Mouse (Mus musculus) gastrocnemius, adult 8-10 months (tissue): ENCODE results near the gene Galnt17. TPM values are rescaled to one million over a fixed set of nuclear protein-coding genes. Genes with fewer than 3 reads are reported as not detected.

Experiments used
- DNase-seq, 2 experiments: peaks; one replicate each; pipeline ENCODE4 v3.0.0; 2022; ENCODE audit warnings: low spot score in 2 of 2
- total RNA-seq, 4 experiments: library from RNA; stranded (reverse); gene quantifications; 2 replicates each; pipeline ENCODE4 v1.2.4; 2022

Galnt17 gene
- total RNA-seq, 4 experiments from 2014 or later = 2.2 to 7.3 (median 4.1) TPM

GRCm38 (mm10) chr5:131246591-131246990 is 61.7 kb downstream of the Galnt17 start:
- DNase-seq = no peak

- DNase-seq = no peak
Measured at GRCm38 (mm10) chr5:131241689-131242088, 66.6 kb downstream of the Galnt17 start.

- no peak for DNase-seq
Measured at GRCm38 (mm10) chr5:131239813-131240212, 68.5 kb downstream of the Galnt17 start.

- DNase-seq = no peak
Measured at GRCm38 (mm10) chr5:131236906-131237305, 71.4 kb downstream of the Galnt17 start.

- DNase-seq = peak; percentile 52 to 68
Measured at GRCm38 (mm10) chr5:131233828-131234227, 74.5 kb downstream of the Galnt17 start.

- DNase-seq = peak; percentile 23 to 24
Measured at GRCm38 (mm10) chr5:131231060-131231459, 77.2 kb downstream of the Galnt17 start.

GRCm38 (mm10) chr5:131229744-131230143 is 78.6 kb downstream of the Galnt17 start:
- DNase-seq = no peak

GRCm38 (mm10) chr5:131223416-131223815 is 84.9 kb downstream of the Galnt17 start:
- DNase-seq = no peak

- DNase-seq = no peak
Measured at GRCm38 (mm10) chr5:131222498-131223244, 85.6 kb downstream of the Galnt17 start.

GRCm38 (mm10) chr5:131218221-131218620 is 90.1 kb downstream of the Galnt17 start:
- no peak for DNase-seq

GRCm38 (mm10) chr5:131211618-131212017 is 96.7 kb downstream of the Galnt17 start:
- no peak for DNase-seq

- no peak for DNase-seq
Measured at GRCm38 (mm10) chr5:131201146-131201545, 107.2 kb downstream of the Galnt17 start.

GRCm38 (mm10) chr5:131192311-131192710 is 116.0 kb downstream of the Galnt17 start:
- no peak for DNase-seq

- DNase-seq = no peak
Measured at GRCm38 (mm10) chr5:131184566-131184965, 123.7 kb downstream of the Galnt17 start.

GRCm38 (mm10) chr5:131181231-131181630 is 127.1 kb downstream of the Galnt17 start:
- DNase-seq = no peak

GRCm38 (mm10) chr5:131180756-131181155 is 127.5 kb downstream of the Galnt17 start:
- DNase-seq = no peak

GRCm38 (mm10) chr5:131177851-131178250 is 130.4 kb downstream of the Galnt17 start:
- DNase-seq = no peak

GRCm38 (mm10) chr5:131177168-131177567 is 131.1 kb downstream of the Galnt17 start:
- no peak for DNase-seq

- no peak for DNase-seq
Measured at GRCm38 (mm10) chr5:131169186-131169585, 139.1 kb downstream of the Galnt17 start.

GRCm38 (mm10) chr5:131167366-131167765 is 140.9 kb downstream of the Galnt17 start:
- DNase-seq = no peak

- no peak for DNase-seq
Measured at GRCm38 (mm10) chr5:131165681-131166080, 142.6 kb downstream of the Galnt17 start.

GRCm38 (mm10) chr5:131157866-131158265 is 150.4 kb downstream of the Galnt17 start:
- DNase-seq = no peak

- no peak for DNase-seq
Measured at GRCm38 (mm10) chr5:131156323-131156722, 152.0 kb downstream of the Galnt17 start.
